Mouse (Mus musculus): Measurements from ENCODE around the gene Olfml3. TPM values are rescaled to one million over a fixed set of nuclear protein-coding genes. Genes with fewer than 3 reads are reported as not detected.

Gene Olfml3
- polyA plus RNA-seq, 1 experiment = 4.5 TPM

DNA sequence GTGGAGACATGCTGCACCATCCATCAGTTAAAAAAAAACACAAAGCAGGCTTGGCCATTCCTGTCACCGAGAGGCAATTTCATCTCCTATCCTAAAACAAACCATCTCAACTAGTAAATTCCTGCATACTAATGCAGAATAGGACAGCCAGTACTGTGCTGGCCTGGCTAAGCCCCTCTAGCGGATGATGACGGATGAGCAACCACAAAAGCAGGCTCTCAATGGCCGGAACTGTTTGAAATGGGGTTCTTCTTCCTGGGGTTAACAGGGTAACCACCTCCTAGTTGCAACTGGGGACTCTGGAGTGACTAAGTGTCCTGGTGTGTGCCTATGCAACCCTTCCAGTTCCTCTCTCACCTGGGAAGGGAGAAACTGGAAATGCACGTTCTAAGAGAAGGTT is 2.5 kb upstream of the Olfml3 start:
- H3K27me3 ChIP-seq (ENCODE audit: control insufficient read depth, insufficient read depth, low read length) = no peaks in the 10 kb centered on the region
- no peaks in the 10 kb centered on the region; the same call in 1 of the 2 replicates for H3K36me3 ChIP-seq (ENCODE audit: control insufficient read depth, insufficient read depth, low read length)
- no peak overlapping the region for H3K4me3 ChIP-seq (ENCODE audit: control insufficient read depth, low read depth, low read length)
- no peak overlapping the region for H3K27ac ChIP-seq (ENCODE audit: control insufficient read depth, insufficient read depth, low read depth, low read length)
- no peak for TF ChIP-seq CTCF (IDR thresholded peaks at IDR 0.05; ENCODE audit: control insufficient read depth, insufficient read depth, insufficient replicate concordance, low read depth, low read length)
- peaks cover 5% of the 10 kb centered on the region for H3K4me1 ChIP-seq (ENCODE audit: control insufficient read depth, insufficient read depth, low read length)

DNA sequence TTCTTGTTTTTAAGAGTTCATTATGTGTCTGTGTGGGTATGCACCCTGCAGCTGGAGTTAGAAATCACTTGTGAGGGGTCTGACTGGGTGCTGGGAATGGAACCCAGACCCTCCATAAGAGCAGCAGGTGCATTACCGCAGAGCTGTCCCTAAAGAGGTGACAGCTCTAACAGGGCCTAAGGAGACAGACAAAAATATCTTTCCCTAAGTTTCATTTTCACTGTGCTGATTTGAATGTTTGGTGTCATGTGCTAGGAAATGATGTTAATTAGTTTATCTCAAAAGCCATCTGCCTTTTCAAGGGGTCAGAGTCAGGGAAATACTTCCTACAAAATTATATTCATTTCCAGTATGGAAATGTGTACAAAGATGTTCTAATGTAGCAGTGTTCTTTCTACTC is 1.5 kb upstream of the Olfml3 start, which contains the start of gene Gm10964:
Gene Gm10964 (plus strand): TSS at position 38 of the 400 bp plus-strand sequence.
- H3K4me3 ChIP-seq (ENCODE audit: control insufficient read depth, low read depth, low read length) = peak within 1 kb of the TSS; percentile 56
- H3K27ac ChIP-seq (ENCODE audit: control insufficient read depth, insufficient read depth, low read depth, low read length) = peak within 1 kb of the TSS; percentile 54; the same call in 1 of the 2 replicates
- no peaks in the 10 kb centered on the region; the same call in 1 of the 2 replicates for H3K36me3 ChIP-seq (ENCODE audit: control insufficient read depth, insufficient read depth, low read length)

DNA sequence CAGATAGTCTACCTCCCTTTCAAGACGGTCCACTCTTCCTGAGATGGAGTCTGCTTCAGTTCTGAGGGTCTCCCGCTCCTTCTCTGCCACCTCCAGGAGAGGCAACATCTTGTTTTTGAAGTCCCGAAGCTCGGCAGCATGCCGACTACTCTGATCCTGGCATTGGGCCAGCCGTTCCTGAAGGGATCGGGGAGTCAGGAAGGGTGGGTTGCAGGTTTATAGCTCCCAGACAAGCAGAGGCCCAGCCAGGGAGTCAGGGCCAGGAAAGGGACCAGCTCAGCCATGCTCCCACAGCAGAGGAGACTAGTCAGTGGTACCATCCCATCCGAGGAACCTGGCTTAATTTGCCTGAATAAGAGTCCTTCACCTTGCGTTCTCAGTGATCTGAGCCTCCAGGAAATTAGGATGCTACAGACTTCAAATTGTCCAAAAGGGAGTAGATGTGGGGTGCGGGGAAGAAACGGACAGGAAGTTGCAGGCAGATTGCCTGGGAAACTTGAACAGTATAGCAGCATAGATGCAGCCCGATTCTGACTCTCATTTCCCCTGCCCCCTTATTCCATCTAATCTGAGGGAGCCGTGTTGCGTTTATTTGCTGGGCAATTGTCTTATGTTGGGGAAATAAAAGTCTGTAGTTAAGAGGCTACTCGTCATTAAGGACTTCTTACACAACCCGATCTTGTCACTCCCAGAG is 593 bp downstream of the Olfml3 start:
- Histone ChIP-seq H3K27ac (ENCODE audit: control insufficient read depth, insufficient read depth, low read depth, low read length) (peak overlapping the region; percentile 54), H3K4me1 (ENCODE audit: control insufficient read depth, insufficient read depth, low read length) (peaks cover 5% of the 10 kb centered on the region), H3K27me3 (ENCODE audit: control insufficient read depth, insufficient read depth, low read length) (no peaks in the 10 kb centered on the region), H3K36me3 (ENCODE audit: control insufficient read depth, insufficient read depth, low read length) (no peaks in the 10 kb centered on the region), H3K4me3 (ENCODE audit: control insufficient read depth, low read depth, low read length) (peak overlapping the region; percentile 27)
- TF ChIP-seq CTCF (IDR thresholded peaks at IDR 0.05; ENCODE audit: control insufficient read depth, insufficient read depth, insufficient replicate concordance, low read depth, low read length) (no peak), POLR2A (IDR thresholded peaks at IDR 0.05; ENCODE audit: control insufficient read depth, low read depth, low read length) (no peak)

More for the DNA sequence above, 1.5 kb upstream of the Olfml3 start, which contains the start of gene Gm10964:
- TF ChIP-seq POLR2A (IDR thresholded peaks at IDR 0.05; ENCODE audit: control insufficient read depth, low read depth, low read length) (no peak), CTCF (IDR thresholded peaks at IDR 0.05; ENCODE audit: control insufficient read depth, insufficient read depth, insufficient replicate concordance, low read depth, low read length) (no peak)
- Histone ChIP-seq H3K27me3 (ENCODE audit: control insufficient read depth, insufficient read depth, low read length) (no peaks in the 10 kb centered on the region), H3K4me1 (ENCODE audit: control insufficient read depth, insufficient read depth, low read length) (peaks cover 5% of the 10 kb centered on the region)

DNA sequence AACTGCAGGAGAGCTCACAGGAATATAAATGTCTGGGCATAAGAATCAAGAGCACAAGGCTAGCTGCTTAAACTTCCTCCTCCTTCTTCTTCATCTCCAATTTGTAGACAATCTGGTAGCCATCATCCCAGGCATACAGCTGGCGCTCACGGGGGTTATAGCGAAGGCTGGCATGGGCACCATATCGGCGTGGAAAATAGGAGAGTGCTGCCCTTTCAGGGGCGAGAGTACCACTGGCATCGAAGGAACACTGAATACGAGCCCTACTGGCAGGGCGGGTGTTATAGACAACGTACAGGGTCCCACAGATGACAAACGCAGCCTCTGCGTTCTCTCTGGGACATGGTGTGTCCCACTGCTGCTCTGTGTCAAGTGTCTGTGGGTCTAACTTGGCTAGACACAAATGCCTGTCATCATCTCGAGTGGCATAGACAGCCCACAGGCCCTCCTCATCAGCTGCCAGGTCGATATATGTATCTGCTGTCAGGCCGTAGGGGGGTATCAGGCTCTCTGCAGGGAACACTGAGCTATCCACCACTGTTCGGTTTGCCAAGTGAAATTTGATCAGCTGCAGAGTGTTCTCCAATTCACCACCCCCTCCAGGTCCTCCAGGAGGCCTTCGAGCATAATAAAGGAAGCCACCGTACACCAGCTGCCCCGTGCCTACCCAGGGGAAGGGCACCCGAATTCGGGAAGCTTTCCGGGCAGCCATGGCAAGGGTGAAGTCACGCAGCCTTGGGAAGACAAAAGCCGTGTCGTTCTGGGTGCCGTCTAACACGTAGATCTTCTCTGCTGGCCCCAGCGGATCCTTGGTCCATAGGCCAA is 1.8 kb downstream of the Olfml3 start:
- TF ChIP-seq POLR2A (IDR thresholded peaks at IDR 0.05; ENCODE audit: control insufficient read depth, low read depth, low read length) (no peak), CTCF (IDR thresholded peaks at IDR 0.05; ENCODE audit: control insufficient read depth, insufficient read depth, insufficient replicate concordance, low read depth, low read length) (no peak)
- Histone ChIP-seq H3K27ac (ENCODE audit: control insufficient read depth, insufficient read depth, low read depth, low read length) (peak overlapping the region; percentile 77), H3K36me3 (ENCODE audit: control insufficient read depth, insufficient read depth, low read length) (no peaks in the 10 kb centered on the region), H3K4me1 (ENCODE audit: control insufficient read depth, insufficient read depth, low read length) (peaks cover 5% of the 10 kb centered on the region), H3K4me3 (ENCODE audit: control insufficient read depth, low read depth, low read length) (peak overlapping the region; percentile 27), H3K27me3 (ENCODE audit: control insufficient read depth, insufficient read depth, low read length) (no peaks in the 10 kb centered on the region)

DNA sequence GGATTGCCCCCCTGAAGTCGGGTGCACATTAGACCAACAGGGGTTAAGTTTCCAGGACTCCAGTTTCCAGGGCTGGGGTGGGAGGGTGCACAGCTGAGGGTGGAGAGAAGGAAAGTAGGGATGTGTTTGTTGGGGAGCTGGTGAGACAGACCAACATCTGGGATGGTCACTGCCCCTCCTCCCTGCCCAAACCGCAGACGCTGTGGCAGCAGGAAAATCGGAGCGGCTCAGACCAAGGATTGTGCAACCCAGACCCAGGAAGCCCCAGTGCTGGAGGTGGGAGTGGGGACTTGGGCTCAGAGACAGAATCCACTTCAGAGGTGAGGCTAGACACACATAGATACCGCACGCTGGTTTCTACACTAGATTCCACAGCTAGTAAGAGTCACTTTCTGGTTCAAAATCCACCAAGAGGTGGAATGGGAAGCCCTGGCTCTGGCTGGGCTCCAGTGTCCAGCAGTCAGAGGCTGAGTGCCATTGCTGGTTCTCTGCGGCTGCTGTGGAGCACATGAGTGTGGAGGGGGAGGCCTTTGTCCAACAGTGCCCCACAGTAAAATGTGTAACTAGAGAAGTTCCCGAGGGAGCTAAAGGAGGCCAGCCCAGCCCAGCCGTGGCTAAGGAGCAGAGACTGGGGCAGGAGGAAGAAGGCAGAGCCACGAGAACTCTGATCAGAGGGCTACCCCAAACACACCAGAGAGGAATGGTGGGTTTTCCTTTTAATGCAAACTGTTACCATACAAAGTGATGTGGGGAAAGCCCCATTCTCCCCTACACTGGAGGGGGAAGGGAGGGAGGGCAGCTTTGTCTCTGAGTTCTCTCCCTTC is 2.9 kb downstream of the Olfml3 start:
- TF ChIP-seq POLR2A (IDR thresholded peaks at IDR 0.05; ENCODE audit: control insufficient read depth, low read depth, low read length) (0 out of 2 replicates have a peak, but pooled peaks have one; percentile 8), CTCF (IDR thresholded peaks at IDR 0.05; ENCODE audit: control insufficient read depth, insufficient read depth, insufficient replicate concordance, low read depth, low read length) (no peak)
- H3K4me1 ChIP-seq (ENCODE audit: control insufficient read depth, insufficient read depth, low read length) = peaks cover 5% of the 10 kb centered on the region
- H3K36me3 ChIP-seq (ENCODE audit: control insufficient read depth, insufficient read depth, low read length) = no peaks in the 10 kb centered on the region
- no peak overlapping the region for H3K4me3 ChIP-seq (ENCODE audit: control insufficient read depth, low read depth, low read length)
- peak overlapping the region; percentile 77 for H3K27ac ChIP-seq (ENCODE audit: control insufficient read depth, insufficient read depth, low read depth, low read length)
- H3K27me3 ChIP-seq (ENCODE audit: control insufficient read depth, insufficient read depth, low read length) = no peaks in the 10 kb centered on the region

DNA sequence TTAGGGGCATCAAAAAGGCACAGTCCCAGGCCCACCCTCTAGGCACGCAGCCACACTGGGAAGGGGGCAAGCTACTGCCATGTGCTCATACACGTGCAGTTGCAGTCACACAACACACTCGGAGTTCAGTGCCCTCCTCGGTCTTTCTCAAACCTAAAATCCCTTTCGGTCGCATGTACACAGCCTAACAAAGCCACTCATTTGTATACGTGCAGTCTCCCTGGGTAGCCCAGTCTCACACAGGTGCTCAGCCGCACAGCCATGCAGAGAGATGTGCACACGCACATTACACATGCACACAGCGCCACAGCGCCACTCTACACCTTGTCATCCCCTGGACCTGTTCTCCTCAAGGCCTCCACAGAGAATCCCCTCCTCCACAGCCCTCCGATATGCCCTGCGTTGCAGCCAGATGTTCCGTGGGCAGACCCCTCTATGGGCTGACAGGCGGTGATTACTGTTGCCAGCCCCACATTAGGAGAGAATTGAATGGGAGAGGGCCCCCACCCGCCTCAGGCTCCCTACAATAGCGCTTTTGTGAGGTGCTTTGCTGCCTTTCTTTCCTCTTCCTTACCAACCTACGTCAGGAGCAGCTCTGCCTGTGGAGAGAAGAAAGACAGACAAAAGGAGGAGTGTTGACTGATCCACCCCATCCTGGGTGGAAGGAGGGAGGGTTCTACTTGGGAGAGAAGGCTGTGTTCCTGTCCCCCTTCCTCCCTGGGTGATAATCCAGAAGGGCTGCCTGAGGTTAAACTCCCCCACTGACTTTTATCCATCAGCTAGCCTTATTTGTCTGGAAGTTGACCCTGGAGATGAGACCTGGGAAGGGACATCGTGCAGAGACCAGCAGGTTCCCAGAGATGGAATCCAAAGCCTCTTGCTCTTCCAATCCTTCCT is 3.8 kb downstream of the Olfml3 start:
- peak overlapping the region; percentile 77 for H3K27ac ChIP-seq (ENCODE audit: control insufficient read depth, insufficient read depth, low read depth, low read length)
- H3K36me3 ChIP-seq (ENCODE audit: control insufficient read depth, insufficient read depth, low read length) = no peaks in the 10 kb centered on the region
- no peaks in the 10 kb centered on the region for H3K27me3 ChIP-seq (ENCODE audit: control insufficient read depth, insufficient read depth, low read length)
- peaks cover 5% of the 10 kb centered on the region for H3K4me1 ChIP-seq (ENCODE audit: control insufficient read depth, insufficient read depth, low read length)
- H3K4me3 ChIP-seq (ENCODE audit: control insufficient read depth, low read depth, low read length) = no peak overlapping the region
- TF ChIP-seq POLR2A (IDR thresholded peaks at IDR 0.05; ENCODE audit: control insufficient read depth, low read depth, low read length) = no peak
- TF ChIP-seq CTCF (IDR thresholded peaks at IDR 0.05; ENCODE audit: control insufficient read depth, insufficient read depth, insufficient replicate concordance, low read depth, low read length) = no peak

Data from testis, adult 2 months (tissue).